Mouse (Mus musculus): ENCODE data around the gene Smcp. TPM values are rescaled to one million over a fixed set of nuclear protein-coding genes. Genes with fewer than 3 reads are reported as not detected.

Gene Smcp
- total RNA-seq, 4 experiments from 2014 or later, result not detected

Other genes with a start within 250 kb of the Smcp start
- not detected for gene Sprr2d, start 249.9 kb downstream of the Smcp start, total RNA-seq (2022)
- gene Sprr2e, start 236.9 kb downstream of the Smcp start, total RNA-seq (2022), result not detected
- not detected for gene Sprr2f, start 223.8 kb downstream of the Smcp start, total RNA-seq (2022)
- not detected for gene Sprr2h, start 203.3 kb downstream of the Smcp start, total RNA-seq (2022)
- not detected for gene Sprr2i, start 181.0 kb downstream of the Smcp start, total RNA-seq (2022)
- gene Sprr2j-ps, start 170.9 kb downstream of the Smcp start, total RNA-seq (2022), result not detected
- 1 to 10 TPM in 3 of 4 experiments, not detected in 1; 2.3 to 3.3 (median 3.2) TPM for gene Gm9774, start 159.6 kb downstream of the Smcp start, total RNA-seq (2022)
- gene Sprr2k, start 156.4 kb downstream of the Smcp start, total RNA-seq (2022), result not detected
- gene Sprr1b, start 150.2 kb downstream of the Smcp start, total RNA-seq (2022), result not detected
- not detected for gene Sprr3, start 130.3 kb downstream of the Smcp start, total RNA-seq (2022)
- not detected for gene Sprr1a, start 103.1 kb downstream of the Smcp start, total RNA-seq (2022)
- gene Sprr4, start 88.5 kb downstream of the Smcp start, total RNA-seq (2022), result not detected
- gene 2310046K23Rik, start 54.5 kb downstream of the Smcp start, total RNA-seq (2022), result not detected
- not detected for gene Ivl, start 15.3 kb downstream of the Smcp start, total RNA-seq (2022)
- not detected for gene 2210017I01Rik, start 18.5 kb upstream of the Smcp start, total RNA-seq (2022)
- gene Lce6a, start 32.7 kb upstream of the Smcp start, total RNA-seq (2022), result not detected
- gene Lce1a1, start 59.3 kb upstream of the Smcp start, total RNA-seq (2022), result not detected
- not detected for gene Lce1b, start 67.9 kb upstream of the Smcp start, total RNA-seq (2022)
- gene Lce1a2, start 81.3 kb upstream of the Smcp start, total RNA-seq (2022), result not detected
- gene Lce1c, start 90.2 kb upstream of the Smcp start, total RNA-seq (2022), result not detected
- not detected for gene Lce1d, start 98.2 kb upstream of the Smcp start, total RNA-seq (2022)
- not detected for gene Lce1e, start 120.1 kb upstream of the Smcp start, total RNA-seq (2022)
- not detected for gene Lce1f, start 131.4 kb upstream of the Smcp start, total RNA-seq (2022)
- gene Gm38119, start 150.1 kb upstream of the Smcp start, total RNA-seq (2022), result not detected
- not detected for gene Lce1g, start 163.3 kb upstream of the Smcp start, total RNA-seq (2022)
- gene Lce1h, start 176.1 kb upstream of the Smcp start, total RNA-seq (2022), result not detected
- gene Lce1i, start 189.9 kb upstream of the Smcp start, total RNA-seq (2022), result not detected
- not detected for gene Lce1j, start 201.5 kb upstream of the Smcp start, total RNA-seq (2022)
- not detected for gene Lce1k, start 218.9 kb upstream of the Smcp start, total RNA-seq (2022)
- not detected for gene Kprp, start 238.2 kb upstream of the Smcp start, total RNA-seq (2022)

Measured in left cerebral cortex, adult 8-10 months (tissue).